Mouse (Mus musculus) E14TG2a.4 (cell line): Measurements from ENCODE around the gene Gm36079.
"Not testable (repeated sequence)": the region's sequence is repeated elsewhere in the genome, so short reads cannot be mapped to it uniquely, and the experiment has no call there.

Experiments
- CTCF ChIP-seq: conservative IDR thresholded peaks from 2 replicates; pipeline ENCODE4 v1.5.1; 2014; ENCODE audit warnings: low read length
- NANOG ChIP-seq: IDR thresholded peaks from 2 replicates; pipeline ENCODE4 v1.6.1; 2014; ENCODE audit warnings: borderline replicate concordance, low read length, mixed read lengths
- POU5F1 ChIP-seq: IDR thresholded peaks from 2 replicates; pipeline ENCODE4 v1.6.1; 2014; ENCODE audit warnings: low read length, borderline replicate concordance

DNA sequence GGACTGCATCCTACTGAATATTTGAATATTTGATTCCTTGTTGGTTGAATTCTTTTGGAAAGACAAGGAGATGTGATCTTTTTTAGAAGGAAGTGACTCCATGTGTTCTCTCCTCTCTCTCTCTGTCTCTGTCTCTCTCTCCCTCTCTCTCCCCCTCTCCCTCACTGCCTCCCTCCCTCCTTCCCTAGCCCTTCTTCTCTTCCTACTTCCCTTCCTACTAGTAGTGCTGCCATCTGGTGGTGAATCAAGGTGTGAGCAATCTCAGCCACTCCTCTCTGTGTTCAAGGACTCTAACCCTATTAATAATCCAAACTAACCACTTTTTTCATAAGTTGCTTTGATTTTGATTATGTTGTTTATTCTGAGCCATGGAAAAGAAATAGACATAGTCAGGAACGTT is 5.3 kb downstream of the Gm36079 start:
- TF ChIP-seq CTCF, POU5F1, NANOG: not testable (repeated sequence)
